Mouse (Mus musculus) spleen, adult 2 months (tissue): ENCODE measurements around the gene Tnk2.

Experiments
- CTCF ChIP-seq: fragments of 200-500 bp; IDR thresholded peaks from 2 replicates; pipeline ENCODE4 v1.5.1; 2011; ENCODE audit warnings: mild to moderate bottlenecking, inconsistent platforms; ENCODE audit not compliant: insufficient read depth, insufficient read length, insufficient replicate concordance; ENCODE audit errors: extremely low read depth
- POLR2A ChIP-seq: fragments of 200-500 bp; IDR thresholded peaks from 2 replicates; pipeline ENCODE4 v1.6.1; 2011; ENCODE audit warnings: low read depth, low read length, inconsistent platforms

- TF ChIP-seq CTCF (no peak), POLR2A (no peak)
Measured at GRCm38 (mm10) chr16:32685998-32686397, 42.3 kb downstream of the Tnk2 start.
